Mouse (Mus musculus) brain, adult 2 months (tissue): ENCODE data around the gene Gm9945.

Experiments
- DNase-seq: peaks from one replicate; pipeline ENCODE4 v3.0.0; 2011; ENCODE audit warnings: low read depth, low spot score

Gm9945 gene

DNA sequence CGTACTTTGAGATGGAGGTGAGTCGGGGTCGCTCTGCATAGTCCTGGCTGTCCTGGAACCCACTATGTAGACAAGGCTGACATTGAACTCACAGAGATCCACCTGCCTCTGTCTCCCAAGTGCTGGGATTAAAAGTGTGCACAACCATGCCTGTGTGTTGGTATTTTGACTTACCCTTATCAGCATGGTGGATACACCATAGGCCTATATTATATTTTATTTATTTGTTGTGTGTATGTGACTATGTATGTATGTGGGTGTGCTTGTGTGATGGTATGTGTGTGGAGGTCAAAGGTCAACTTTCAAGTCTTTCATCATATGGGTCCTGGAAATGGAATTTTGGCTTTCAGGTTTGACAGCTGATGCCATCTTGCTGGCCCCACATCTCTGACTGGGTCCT is 42.4 kb downstream of the Gm9945 start:
- no peak for DNase-seq

DNA sequence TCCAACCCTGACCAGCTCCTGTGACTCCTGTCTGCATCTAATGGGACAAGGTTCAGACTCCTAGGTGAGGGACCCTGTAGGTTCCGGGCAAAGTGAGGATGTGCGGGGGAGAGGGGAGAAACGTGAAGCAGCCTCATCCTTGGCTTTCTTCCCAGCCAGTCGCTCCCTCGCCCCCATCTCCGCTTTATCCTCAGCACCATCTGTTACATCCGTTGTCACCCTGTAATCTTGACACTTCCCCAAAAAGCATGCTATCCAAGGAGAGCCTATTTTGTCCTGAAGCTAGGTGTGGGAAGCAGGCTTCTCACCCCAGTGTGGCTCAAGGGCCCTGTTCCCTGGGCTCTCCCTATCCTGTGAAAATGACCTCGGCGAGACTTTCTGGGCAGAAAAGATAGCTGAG is 43.0 kb downstream of the Gm9945 start:
- peak; percentile 97 for DNase-seq

DNA sequence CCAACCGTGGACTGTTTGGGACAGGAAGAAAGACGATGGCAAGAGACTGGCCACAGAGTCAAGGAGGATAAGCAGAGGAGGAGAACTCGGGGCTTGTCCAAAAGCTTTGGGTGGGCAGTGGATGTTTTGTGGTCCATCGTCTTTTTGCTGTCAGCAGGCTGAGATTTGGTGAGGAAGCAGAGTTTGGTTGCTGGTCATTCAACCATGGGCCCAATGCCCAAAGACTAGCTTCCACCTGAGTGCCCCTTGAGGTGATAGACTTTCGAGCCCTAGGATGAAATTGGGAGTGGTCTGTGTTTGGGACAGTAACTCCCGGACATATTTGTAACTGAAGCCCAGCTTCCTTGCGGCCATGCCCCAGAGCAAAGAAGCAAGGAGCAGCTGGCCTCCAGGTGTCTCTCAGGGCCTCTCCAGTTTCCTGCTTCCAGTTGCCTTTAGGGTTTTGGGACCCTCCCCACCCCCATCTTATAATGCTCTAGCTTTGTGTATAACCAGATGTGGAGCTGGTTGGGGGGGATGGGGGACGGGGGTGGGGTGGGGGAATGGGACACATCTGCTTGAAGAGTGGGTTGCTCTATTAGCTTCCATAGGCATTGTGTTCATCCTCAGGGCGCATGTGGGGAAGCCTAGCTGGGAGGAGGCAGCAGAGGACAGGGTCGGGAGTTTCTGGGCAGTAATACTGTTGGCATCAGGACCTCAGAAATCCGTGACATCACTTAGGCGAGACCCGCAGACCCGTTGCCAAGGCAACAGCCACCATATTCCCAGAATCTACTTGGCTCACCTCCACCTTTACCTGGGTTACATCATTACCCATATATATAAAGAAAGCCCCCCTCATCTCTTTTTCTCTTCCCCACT is 43.8 kb downstream of the Gm9945 start:
- DNase-seq = no peak

DNA sequence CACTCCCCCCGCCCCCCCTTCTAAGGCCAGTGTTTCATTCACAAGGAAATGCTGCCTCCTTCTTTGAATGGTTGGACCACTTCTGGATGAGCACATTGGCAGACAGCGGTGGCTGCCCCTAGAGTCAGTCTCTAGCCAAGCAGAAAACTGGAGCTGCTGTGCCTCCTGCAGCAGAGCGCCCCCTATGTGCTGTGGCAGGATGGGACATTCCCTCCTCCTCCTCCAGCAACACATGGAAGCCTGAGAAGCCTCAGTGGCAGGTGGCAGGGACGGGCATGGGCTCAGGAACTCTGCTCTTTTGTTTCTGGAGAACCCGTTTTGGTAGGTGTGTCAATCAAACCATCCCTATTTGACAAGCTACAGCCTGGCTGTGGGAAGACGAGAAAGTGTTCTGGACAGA is 44.9 kb downstream of the Gm9945 start:
- DNase-seq = peak; percentile 64

DNA sequence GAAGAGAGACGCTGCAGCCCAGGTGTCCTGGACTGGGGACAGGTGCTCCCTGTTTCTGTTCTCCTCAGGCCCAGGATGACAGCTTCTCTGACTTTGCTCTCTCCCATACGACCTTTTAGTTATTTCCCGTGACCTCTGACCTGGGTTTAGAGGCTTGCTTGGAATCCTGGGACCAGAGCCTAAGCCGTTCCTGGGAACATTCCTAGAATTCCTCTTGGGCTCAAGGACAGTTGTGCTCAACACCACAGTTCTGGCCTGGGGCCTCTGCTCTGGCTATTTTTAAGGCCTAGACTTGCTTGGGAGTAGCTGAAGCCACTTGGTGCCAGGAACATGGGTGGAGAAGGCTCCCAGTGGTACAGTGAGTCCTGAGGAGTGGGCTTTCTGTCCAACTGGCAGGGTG is 45.5 kb downstream of the Gm9945 start:
- no peak for DNase-seq

DNA sequence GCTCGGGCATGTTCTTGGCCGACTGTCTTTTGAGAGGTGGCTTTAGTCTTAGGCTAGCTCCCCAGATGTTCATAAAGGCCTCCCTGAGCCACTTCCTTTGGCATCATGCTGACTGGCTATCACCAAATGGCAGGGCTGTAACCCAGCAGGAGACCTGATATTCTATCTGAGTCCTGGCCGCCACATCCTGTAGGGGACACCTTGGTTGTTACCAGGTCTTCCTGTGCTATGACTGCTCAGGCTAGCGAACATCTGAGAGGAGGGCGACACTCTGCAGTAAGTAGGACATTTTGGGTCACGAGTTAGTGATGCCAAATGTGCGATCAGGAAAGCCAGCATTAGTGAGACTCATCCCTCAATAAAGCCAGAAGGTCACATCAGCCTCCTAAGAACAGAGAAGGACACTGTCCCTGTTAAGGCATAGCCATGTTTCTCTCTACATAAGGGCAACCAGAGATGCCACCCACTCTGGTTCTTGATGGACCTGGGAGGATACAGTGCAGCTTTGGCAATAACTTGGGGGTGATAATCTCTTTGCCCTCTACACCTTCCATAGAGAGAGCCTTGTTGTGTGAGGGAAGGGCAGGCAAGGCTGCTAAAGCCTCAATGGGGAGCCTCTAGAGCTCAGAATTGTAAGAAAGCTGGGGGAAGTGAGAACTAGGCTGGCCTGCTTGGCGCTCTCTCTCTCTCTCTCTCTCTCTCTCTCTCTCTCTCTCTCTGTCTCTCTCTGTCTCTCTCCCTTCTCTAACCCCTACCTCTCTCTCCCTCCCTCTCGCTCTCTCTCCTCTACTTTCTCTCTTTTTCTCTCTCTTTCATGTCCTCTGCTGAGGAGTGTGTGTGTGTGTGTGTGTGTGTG is 48.7 kb downstream of the Gm9945 start:
- DNase-seq = peak; percentile 56

DNA sequence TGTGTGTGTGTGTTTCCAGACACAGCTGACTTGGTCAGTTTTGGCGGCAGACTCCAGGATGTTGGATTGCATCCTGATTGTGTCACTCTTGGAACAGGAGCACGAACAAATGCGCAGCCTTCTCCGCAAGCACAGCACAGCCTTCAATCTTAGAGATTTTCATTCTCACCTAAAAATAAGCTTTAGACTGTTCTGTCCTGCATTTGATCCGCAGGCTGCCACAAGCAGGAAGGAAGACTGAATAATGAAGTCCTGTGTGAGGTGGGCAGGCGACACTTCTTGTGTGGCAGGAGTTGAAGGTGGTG is 49.2 kb downstream of the Gm9945 start:
- DNase-seq = peak; percentile 97

DNA sequence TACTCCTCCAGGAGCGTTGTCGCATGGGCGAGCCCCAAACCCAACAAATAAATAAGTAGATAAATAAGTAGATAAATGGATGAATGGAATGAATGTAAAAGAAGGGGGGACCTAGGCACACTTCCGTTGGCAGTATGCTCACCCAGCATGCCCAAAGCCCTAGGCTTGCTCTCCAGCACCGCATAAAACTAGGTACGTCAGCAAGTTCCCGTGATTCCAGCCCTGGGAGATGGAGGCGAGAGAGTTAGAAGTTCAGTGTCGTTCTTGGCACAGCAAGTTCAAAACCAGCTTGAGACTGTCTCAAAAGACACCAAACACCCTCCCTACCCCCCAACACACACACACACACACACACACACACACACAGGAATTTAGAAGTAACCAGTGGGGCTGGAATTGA is 50.0 kb downstream of the Gm9945 start:
- DNase-seq = no peak
